Mouse (Mus musculus) embryo, embryonic 10.5 days (tissue): ENCODE measurements around the gene Ap1s1.

Source experiments
- DNase-seq: peaks from one replicate; pipeline ENCODE4 v3.0.0-alpha.2; 2015; ENCODE audit warnings: low spot score

Ap1s1 gene

GRCm38 (mm10) chr5:137045402-137046323 is at the start of gene Ap1s1:
Gene Ap1s1 (minus strand): TSS chr5:137046135.
- peak; percentile 99 for DNase-seq

GRCm38 (mm10) chr5:137095135-137095534 is 49.2 kb upstream of the Ap1s1 start:
- DNase-seq = no peak

- DNase-seq = no peak
These were observed 47.8 kb upstream of the Ap1s1 start for GRCm38 (mm10) chr5:137093720-137094119.

GRCm38 (mm10) chr5:137091560-137091959 is 45.6 kb upstream of the Ap1s1 start:
- DNase-seq = no peak

GRCm38 (mm10) chr5:137090870-137091269 is 44.9 kb upstream of the Ap1s1 start:
- DNase-seq = no peak

GRCm38 (mm10) chr5:137087410-137087809 is 41.5 kb upstream of the Ap1s1 start:
- DNase-seq = no peak

GRCm38 (mm10) chr5:137085731-137086130 is 39.8 kb upstream of the Ap1s1 start:
- no peak for DNase-seq

GRCm38 (mm10) chr5:137085021-137085420 is 39.1 kb upstream of the Ap1s1 start:
- no peak for DNase-seq

GRCm38 (mm10) chr5:137083051-137083450 is 37.1 kb upstream of the Ap1s1 start:
- no peak for DNase-seq

- DNase-seq = peak; percentile 39
These were observed 33.9 kb upstream of the Ap1s1 start for GRCm38 (mm10) chr5:137079849-137080248.

- DNase-seq = peak; percentile 23
These were observed 32.7 kb upstream of the Ap1s1 start for GRCm38 (mm10) chr5:137078616-137079015.

GRCm38 (mm10) chr5:137078041-137078440 is 32.1 kb upstream of the Ap1s1 start:
- no peak for DNase-seq

- no peak for DNase-seq
These were observed 31.3 kb upstream of the Ap1s1 start for GRCm38 (mm10) chr5:137077187-137077586.

- DNase-seq = peak; percentile 29
These were observed 30.4 kb upstream of the Ap1s1 start for GRCm38 (mm10) chr5:137076191-137076930.

- DNase-seq = no peak
These were observed 29.8 kb upstream of the Ap1s1 start for GRCm38 (mm10) chr5:137075726-137076125.

GRCm38 (mm10) chr5:137074191-137074651 is 28.3 kb upstream of the Ap1s1 start:
- no peak for DNase-seq

- DNase-seq = no peak
These were observed 27.2 kb upstream of the Ap1s1 start for GRCm38 (mm10) chr5:137073141-137073540.

- DNase-seq = peak; percentile 80
These were observed 26.4 kb upstream of the Ap1s1 start, which contains the start of gene Serpine1 for GRCm38 (mm10) chr5:137072079-137072960. Gene Serpine1 (minus strand): TSS chr5:137072268.

GRCm38 (mm10) chr5:137070881-137071605 is 25.1 kb upstream of the Ap1s1 start:
- DNase-seq = no peak

GRCm38 (mm10) chr5:137068711-137069110 is 22.8 kb upstream of the Ap1s1 start:
- DNase-seq = no peak

GRCm38 (mm10) chr5:137065923-137066322 is 20.0 kb upstream of the Ap1s1 start:
- no peak for DNase-seq
